Mouse (Mus musculus) 3T3-L1 (cell line): ENCODE measurements around the gene Pld2.

Source experiments
- DNase-seq: peaks from one replicate; pipeline ENCODE4 v3.0.0-alpha.2; 2015; ENCODE audit warnings: low read depth, low spot score

The Pld2 gene

GRCm38 (mm10) chr11:70539877-70540587 is at the start of gene Pld2:
Gene Pld2 (plus strand): TSS chr11:70540064.
- peak; percentile 88 for DNase-seq

GRCm38 (mm10) chr11:70499566-70500475 is 40.0 kb upstream of the Pld2 start:
- DNase-seq = peak; percentile 57

- DNase-seq = no peak
Observed at GRCm38 (mm10) chr11:70500476-70500812, 39.4 kb upstream of the Pld2 start.

- DNase-seq = no peak
Observed at GRCm38 (mm10) chr11:70502018-70502417, 37.8 kb upstream of the Pld2 start.

GRCm38 (mm10) chr11:70504970-70505369 is 34.9 kb upstream of the Pld2 start, which contains the start of gene Tm4sf5:
Gene Tm4sf5 (plus strand): TSS chr11:70505244.
- no peak for DNase-seq

- peak; percentile 88 for DNase-seq
Observed at GRCm38 (mm10) chr11:70506385-70506784, 33.5 kb upstream of the Pld2 start.

- no peak for DNase-seq
Observed at GRCm38 (mm10) chr11:70506962-70507515, 32.8 kb upstream of the Pld2 start.

- peak; percentile 22 for DNase-seq
Observed at GRCm38 (mm10) chr11:70509753-70510564, 29.9 kb upstream of the Pld2 start.

GRCm38 (mm10) chr11:70511242-70511641 is 28.6 kb upstream of the Pld2 start:
- DNase-seq = peak; percentile 48

GRCm38 (mm10) chr11:70511825-70512224 is 28.0 kb upstream of the Pld2 start:
- no peak for DNase-seq

- DNase-seq = no peak
Observed at GRCm38 (mm10) chr11:70512709-70513342, 27.0 kb upstream of the Pld2 start.

- no peak for DNase-seq
Observed at GRCm38 (mm10) chr11:70513520-70513919, 26.3 kb upstream of the Pld2 start.

GRCm38 (mm10) chr11:70514288-70514687 is 25.6 kb upstream of the Pld2 start, which contains the start of gene Vmo1:
Gene Vmo1 (minus strand): TSS chr11:70514616.
- DNase-seq = no peak

GRCm38 (mm10) chr11:70516352-70516751 is 23.5 kb upstream of the Pld2 start:
- DNase-seq = peak; percentile 71

GRCm38 (mm10) chr11:70518436-70518835 is 21.4 kb upstream of the Pld2 start:
- no peak for DNase-seq

- no peak for DNase-seq
Observed at GRCm38 (mm10) chr11:70518923-70519322, 20.9 kb upstream of the Pld2 start, which contains the start of gene Gltpd2. Gene Gltpd2 (plus strand): TSS chr11:70519196.

GRCm38 (mm10) chr11:70520178-70520769 is 19.6 kb upstream of the Pld2 start:
- no peak for DNase-seq

- peak; percentile 68 for DNase-seq
Observed at GRCm38 (mm10) chr11:70523306-70523989, 16.4 kb upstream of the Pld2 start.

- no peak for DNase-seq
Observed at GRCm38 (mm10) chr11:70524782-70525181, 15.1 kb upstream of the Pld2 start.

- DNase-seq = peak; percentile 98
Observed at GRCm38 (mm10) chr11:70525184-70525678, 14.6 kb upstream of the Pld2 start, which contains the start of gene Psmb6. Gene Psmb6 (plus strand): TSS chr11:70525367.
